Mouse (Mus musculus): ENCODE measurements around the gene Map1lc3b. TPM values are rescaled to one million over a fixed set of nuclear protein-coding genes. Genes with fewer than 3 reads are reported as not detected.
A peak's percentile ranks its signal among the peaks of the same experiment; 100 is the strongest.

The Map1lc3b gene
- 344 and 353 TPM in 2 replicates for polyA plus RNA-seq (2016; fragmentation: Nextera tagmentation; extraction: Ambion mirVana)

DNA sequence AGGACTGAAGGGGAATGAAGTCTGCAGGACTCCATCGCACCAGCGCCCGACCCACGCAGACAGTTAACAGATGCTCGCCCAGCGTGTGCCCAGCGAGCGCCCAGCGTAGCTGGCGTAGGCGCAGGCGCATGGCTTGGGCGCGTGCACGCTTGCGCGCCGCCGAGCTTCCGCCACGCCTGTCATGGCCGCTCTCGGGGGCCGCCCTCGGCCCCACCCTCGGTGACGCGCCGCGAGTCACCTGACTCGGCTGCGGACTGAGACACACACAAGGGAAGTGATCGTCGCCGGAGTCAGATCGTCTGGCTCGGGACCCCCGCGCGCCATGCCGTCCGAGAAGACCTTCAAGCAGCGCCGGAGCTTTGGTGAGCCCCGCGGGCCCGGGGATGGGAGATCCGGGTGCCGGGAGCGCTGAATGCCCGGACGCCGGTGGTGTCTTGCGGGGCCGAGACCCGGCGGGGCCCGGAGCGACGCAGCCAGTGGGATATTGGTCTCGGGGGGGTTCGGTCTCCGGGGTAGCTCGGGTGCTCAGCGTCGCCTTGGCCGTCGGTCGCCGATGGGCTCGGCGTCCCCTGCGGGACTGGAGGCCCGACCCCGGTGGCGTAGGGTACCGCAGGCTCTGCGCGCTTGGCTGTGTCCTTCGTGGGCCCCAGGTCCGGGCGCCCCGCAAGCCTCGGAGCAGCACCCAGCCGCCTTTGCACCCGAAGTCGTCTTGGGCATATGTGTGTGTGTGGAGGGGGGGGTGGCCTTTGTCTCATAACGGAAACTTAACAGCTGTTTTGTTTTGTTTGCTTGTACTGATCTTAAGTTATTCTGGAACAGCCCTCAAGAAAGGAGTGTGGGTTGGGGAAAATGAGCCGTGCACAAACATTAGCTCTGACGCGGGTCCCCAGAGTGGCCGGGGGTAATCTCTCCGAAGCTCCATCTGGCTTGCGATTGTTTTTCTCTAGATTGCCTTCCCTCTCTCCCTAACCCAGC is at the start of gene Map1lc3b:
TSS of gene Map1lc3b (plus strand) at position 159 of the 975 bp plus-strand sequence.
- H3K4me2 ChIP-seq (replicated peaks) = peak within 1 kb of the TSS; percentile 87
- no peaks in the 10 kb centered on the region for H3K27me3 ChIP-seq (replicated peaks)
- H3K9ac ChIP-seq = peak within 1 kb of the TSS; percentile 87
- WGBS = under 1% methylated on average over 94 of the region's 94 CpGs
- H3K4me1 ChIP-seq = peaks cover 26% of the 10 kb centered on the region
- H3K4me3 ChIP-seq = peak within 1 kb of the TSS; percentile 96
- peak within 1 kb of the TSS; percentile 50; the same call in 1 of the 2 replicates for H3K27ac ChIP-seq
- peak; percentile 92 for ATAC-seq (ENCODE audit: low FRiP score, low read depth)
- H3K36me3 ChIP-seq = peaks cover 23% of the 10 kb centered on the region
- no peaks in the 10 kb centered on the region for H3K9me3 ChIP-seq

DNA sequence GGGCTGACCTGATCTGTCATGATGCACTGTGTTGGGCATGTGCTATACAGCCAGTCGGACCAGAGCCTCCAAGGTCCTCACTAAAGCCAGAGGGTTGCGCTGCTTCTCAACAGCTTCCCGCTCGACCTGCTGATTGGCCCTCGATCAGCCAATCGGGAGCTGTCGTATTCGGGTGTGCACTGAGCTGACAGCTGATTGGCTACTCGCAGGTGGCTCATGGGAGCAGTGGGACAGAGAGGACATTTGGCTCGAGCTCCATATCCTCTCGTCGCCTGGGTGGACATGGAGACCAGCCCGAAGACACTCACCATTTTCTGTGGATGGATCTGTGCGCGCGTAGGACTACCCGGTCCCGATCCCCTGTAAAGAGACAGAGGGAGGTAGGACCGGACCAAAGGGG is 48.3 kb upstream of the Map1lc3b start:
- Histone ChIP-seq H3K9me3 (0 out of 2 replicates have a peak, but pooled peaks cover 3% of the 10 kb centered on the region), H3K4me1 (no peaks in the 10 kb centered on the region), H3K4me3 (no peak overlapping the region), H3K27ac (no peak overlapping the region), H3K9ac (no peak overlapping the region), H3K4me2 (replicated peaks) (no peak overlapping the region), H3K27me3 (replicated peaks) (no peaks in the 10 kb centered on the region), H3K36me3 (no peaks in the 10 kb centered on the region)
- no peak for ATAC-seq (ENCODE audit: low FRiP score, low read depth)
- WGBS = 84% methylated on average over 19 of the region's 19 CpGs

DNA sequence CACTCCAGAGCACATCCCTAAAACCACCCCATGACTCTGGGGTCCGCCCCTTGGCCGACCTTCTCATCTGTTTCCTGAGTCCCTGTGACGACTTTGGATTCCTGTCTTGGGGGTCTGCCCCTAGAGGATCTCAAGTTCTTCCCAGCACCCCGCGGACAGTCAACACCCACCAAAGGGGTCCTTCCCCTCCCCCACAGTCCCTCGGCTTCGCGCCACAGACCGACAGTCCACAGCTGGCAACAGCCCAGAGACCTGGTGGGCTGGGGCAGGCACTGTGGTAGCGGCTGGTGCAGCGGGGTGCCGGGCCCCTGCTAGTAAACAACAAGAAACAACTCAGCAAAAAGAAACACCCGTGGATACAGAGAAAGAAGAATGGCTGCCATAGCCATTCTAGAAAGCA is 47.3 kb upstream of the Map1lc3b start:
- ATAC-seq (ENCODE audit: low FRiP score, low read depth) = no peak
- no peak overlapping the region for H3K4me2 ChIP-seq (replicated peaks)
- H3K4me3 ChIP-seq = no peak overlapping the region
- no peak overlapping the region for H3K9ac ChIP-seq
- H3K4me1 ChIP-seq = no peaks in the 10 kb centered on the region
- H3K27ac ChIP-seq = no peak overlapping the region
- no peaks in the 10 kb centered on the region for H3K36me3 ChIP-seq
- 73% methylated on average over 13 of the region's 13 CpGs for WGBS
- H3K27me3 ChIP-seq (replicated peaks) = no peaks in the 10 kb centered on the region
- H3K9me3 ChIP-seq = 0 out of 2 replicates have a peak, but pooled peaks cover 3% of the 10 kb centered on the region

DNA sequence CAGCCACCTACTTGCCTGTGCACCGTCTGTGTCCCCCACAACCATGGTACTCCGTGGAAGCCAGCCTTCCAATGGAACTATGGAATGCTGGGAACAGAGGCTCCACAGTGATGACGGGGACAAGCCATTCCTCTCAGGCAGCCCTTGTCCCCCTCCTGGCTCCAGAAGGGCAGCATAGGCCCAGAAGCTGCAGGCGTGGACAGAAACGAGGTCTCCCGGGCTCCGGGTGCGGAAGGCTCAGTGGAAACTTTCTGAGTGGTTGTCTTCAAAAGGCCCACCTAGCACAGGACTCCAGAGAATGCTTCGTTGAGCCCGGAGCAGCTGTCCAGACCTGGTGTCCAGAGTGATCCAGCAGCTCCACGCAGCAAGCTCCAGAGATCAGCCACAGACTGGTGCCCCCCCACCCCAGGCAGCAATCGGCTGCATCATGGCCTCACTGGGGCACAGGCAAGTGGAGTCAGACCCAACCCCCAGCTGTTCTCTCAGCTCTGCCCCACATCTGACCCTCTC is 45.8 kb upstream of the Map1lc3b start, which contains the start of gene 1700018B08Rik:
TSS of gene 1700018B08Rik (minus strand) at position 45 of the 510 bp plus-strand sequence.
- Histone ChIP-seq H3K9me3 (0 out of 2 replicates have a peak, but pooled peaks cover 3% of the 10 kb centered on the region), H3K4me1 (no peaks in the 10 kb centered on the region), H3K4me3 (no peak within 1 kb of the TSS), H3K9ac (no peak within 1 kb of the TSS; the same call in 1 of the 2 replicates), H3K4me2 (replicated peaks) (no peak within 1 kb of the TSS), H3K27ac (no peak within 1 kb of the TSS), H3K27me3 (replicated peaks) (no peaks in the 10 kb centered on the region), H3K36me3 (0 out of 2 replicates have a peak, but pooled peaks cover under 1% of the 10 kb centered on the region)
- 80% methylated on average over 12 of the region's 12 CpGs for WGBS
- ATAC-seq (ENCODE audit: low FRiP score, low read depth) = no peak

DNA sequence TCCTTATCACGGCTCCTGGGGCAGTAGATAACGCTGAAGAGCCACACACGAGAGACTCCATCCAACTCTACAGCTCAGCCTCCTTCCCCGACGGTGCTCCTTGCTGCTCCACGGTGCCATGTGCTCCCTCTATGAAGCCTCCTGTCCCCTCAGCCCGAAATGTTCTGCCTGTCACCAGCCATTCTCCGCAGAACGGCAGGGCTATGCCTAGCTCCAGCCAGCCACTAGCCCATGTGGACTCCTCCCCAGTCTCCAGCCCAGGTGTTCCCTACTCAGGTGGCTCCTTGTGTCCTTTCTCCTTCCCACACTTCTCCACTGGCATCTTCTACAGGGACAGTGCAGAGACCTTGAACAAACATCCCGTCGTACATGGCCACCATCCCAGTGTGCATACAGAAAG is 45.2 kb upstream of the Map1lc3b start:
- H3K9ac ChIP-seq = no peak overlapping the region; the same call in 1 of the 2 replicates

DNA sequence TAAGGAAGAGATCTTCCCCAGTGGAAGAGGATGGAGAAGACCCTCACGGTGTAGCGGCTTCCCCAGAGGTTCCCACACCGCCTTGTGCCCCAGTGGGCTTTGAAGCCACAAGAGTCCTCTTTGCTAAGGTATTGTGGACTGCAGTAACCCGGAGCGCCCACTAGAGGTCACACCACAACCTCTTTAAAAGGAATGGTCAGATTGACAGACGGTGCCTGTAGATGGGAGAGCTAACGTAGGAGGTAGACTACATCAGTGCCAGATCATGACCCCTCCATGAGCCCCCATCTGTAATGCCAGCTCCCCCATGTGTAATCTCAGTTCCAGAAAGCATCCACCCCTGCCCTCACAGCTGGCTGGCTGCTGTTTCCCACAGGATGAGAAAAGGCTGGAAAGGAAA is 43.0 kb upstream of the Map1lc3b start:
- Histone ChIP-seq H3K27ac (no peak overlapping the region), H3K27me3 (replicated peaks) (no peaks in the 10 kb centered on the region), H3K4me1 (no peaks in the 10 kb centered on the region), H3K4me2 (replicated peaks) (no peak overlapping the region), H3K9ac (no peak overlapping the region), H3K9me3 (no peaks in the 10 kb centered on the region), H3K36me3 (peaks cover 24% of the 10 kb centered on the region), H3K4me3 (no peak overlapping the region)
- WGBS = 10% methylated on average over 7 of the region's 7 CpGs
- ATAC-seq (ENCODE audit: low FRiP score, low read depth) = no peak

More for the DNA sequence above, 45.2 kb upstream of the Map1lc3b start:
- no peaks in the 10 kb centered on the region for H3K4me1 ChIP-seq
- no peaks in the 10 kb centered on the region for H3K27me3 ChIP-seq (replicated peaks)
- no peak for ATAC-seq (ENCODE audit: low FRiP score, low read depth)
- H3K4me2 ChIP-seq (replicated peaks) = no peak overlapping the region
- 0 out of 2 replicates have a peak, but pooled peaks cover 3% of the 10 kb centered on the region for H3K9me3 ChIP-seq
- no peak overlapping the region for H3K27ac ChIP-seq
- peaks cover 6% of the 10 kb centered on the region for H3K36me3 ChIP-seq
- no peak overlapping the region for H3K4me3 ChIP-seq
- 80% methylated on average over 11 of the region's 11 CpGs for WGBS

DNA sequence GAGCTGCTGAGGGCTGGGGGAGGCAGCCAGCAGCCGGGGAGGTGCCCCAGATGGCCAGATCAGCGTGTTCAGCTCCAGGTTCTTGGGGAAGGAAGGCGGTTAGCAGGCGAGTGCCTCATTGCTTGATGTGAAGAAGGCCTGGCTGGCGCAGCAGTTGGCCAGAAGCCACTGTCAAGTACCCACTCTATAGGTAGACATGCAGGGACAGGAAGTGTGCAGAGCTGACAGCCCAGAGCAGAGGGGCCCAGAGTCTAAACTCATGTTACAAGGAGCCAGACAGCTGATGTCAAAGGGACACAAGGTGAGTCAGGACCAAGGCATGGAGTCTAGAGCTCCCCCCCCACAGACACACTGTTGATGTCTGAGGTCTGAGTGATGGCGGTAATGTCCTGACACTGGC is 40.1 kb upstream of the Map1lc3b start:
- WGBS = 92% methylated on average over 6 of the region's 6 CpGs
- ATAC-seq (ENCODE audit: low FRiP score, low read depth) = no peak
- Histone ChIP-seq H3K36me3 (peaks cover 52% of the 10 kb centered on the region), H3K27ac (no peak overlapping the region), H3K9ac (no peak overlapping the region), H3K27me3 (replicated peaks) (no peaks in the 10 kb centered on the region), H3K4me3 (no peak overlapping the region), H3K9me3 (no peaks in the 10 kb centered on the region), H3K4me1 (no peaks in the 10 kb centered on the region), H3K4me2 (replicated peaks) (no peak overlapping the region)

DNA sequence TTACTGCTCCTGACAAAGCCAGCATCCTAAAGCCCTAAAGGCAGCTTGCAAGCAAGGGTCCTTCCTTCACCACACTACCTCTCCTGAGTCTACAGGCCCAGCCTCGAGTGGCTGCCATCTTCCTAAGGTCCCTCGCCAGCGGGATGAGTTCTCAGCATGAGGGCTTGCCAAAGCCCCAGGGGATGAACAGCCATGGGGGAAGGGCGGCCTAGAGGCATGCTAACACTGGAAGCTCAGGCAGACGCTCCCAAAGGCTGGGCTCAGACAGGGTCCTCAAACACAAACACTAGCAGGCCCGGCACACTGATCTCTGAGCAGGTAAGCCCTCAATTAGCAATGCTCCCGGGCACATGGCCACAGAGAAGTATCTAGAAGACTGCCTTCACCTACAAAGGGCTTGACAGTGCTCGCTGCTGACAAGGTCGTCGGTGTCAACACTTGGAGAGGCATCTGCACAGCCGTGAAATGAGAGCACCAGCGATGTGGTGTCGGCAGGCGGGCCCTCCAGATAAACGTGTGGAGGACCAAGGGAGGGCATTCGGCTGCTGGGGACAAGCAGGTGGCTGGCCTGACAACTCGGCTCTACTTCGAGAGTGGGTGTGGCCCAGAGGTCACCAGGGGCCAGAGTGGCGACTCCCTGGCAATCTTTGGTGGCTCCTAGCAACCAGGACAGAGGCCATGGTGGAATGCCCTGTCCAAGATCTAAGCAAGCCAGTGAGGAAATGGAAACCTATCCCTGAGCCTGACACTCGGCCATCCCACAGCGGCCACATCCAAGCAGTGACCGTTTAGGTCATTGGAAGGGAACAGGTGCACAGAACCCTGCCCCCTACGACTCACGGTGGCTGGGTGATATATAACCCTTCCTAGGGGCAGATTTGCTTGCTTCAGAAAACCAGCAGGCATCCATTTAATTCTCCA is 38.8 kb upstream of the Map1lc3b start:
- Histone ChIP-seq H3K36me3 (peaks cover 52% of the 10 kb centered on the region), H3K4me2 (replicated peaks) (no peak overlapping the region), H3K9me3 (no peaks in the 10 kb centered on the region), H3K4me1 (no peaks in the 10 kb centered on the region), H3K9ac (no peak overlapping the region), H3K27me3 (replicated peaks) (no peaks in the 10 kb centered on the region), H3K4me3 (no peak overlapping the region), H3K27ac (no peak overlapping the region)
- no peak for ATAC-seq (ENCODE audit: low FRiP score, low read depth)
- 68% methylated on average over 24 of the region's 24 CpGs for WGBS

DNA sequence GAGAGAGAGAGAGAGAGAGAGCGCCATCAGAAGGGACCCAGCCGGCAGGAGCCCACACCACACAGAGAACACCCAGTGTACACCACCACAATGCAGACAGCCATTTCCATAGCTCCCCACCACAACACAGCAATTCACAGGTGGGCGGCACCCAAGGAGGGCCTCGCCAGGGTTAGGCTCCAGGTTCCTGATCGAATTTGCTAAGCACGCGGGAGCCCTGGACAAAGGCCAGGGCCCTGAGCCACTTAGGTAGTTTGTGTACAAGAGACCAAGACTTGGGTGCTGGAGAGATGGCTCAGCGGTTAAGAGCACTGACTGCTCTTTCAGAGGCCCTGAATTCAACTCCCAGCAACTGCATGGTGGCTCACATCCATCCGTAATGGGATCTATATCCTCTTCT is 37.7 kb upstream of the Map1lc3b start:
- ATAC-seq (ENCODE audit: low FRiP score, low read depth) = no peak
- Histone ChIP-seq H3K4me2 (replicated peaks) (no peak overlapping the region), H3K27ac (no peak overlapping the region), H3K9ac (no peak overlapping the region), H3K4me1 (no peaks in the 10 kb centered on the region), H3K27me3 (replicated peaks) (no peaks in the 10 kb centered on the region), H3K36me3 (peaks cover 52% of the 10 kb centered on the region), H3K9me3 (no peaks in the 10 kb centered on the region), H3K4me3 (no peak overlapping the region)
- 88% methylated on average over 9 of the region's 9 CpGs for WGBS

DNA sequence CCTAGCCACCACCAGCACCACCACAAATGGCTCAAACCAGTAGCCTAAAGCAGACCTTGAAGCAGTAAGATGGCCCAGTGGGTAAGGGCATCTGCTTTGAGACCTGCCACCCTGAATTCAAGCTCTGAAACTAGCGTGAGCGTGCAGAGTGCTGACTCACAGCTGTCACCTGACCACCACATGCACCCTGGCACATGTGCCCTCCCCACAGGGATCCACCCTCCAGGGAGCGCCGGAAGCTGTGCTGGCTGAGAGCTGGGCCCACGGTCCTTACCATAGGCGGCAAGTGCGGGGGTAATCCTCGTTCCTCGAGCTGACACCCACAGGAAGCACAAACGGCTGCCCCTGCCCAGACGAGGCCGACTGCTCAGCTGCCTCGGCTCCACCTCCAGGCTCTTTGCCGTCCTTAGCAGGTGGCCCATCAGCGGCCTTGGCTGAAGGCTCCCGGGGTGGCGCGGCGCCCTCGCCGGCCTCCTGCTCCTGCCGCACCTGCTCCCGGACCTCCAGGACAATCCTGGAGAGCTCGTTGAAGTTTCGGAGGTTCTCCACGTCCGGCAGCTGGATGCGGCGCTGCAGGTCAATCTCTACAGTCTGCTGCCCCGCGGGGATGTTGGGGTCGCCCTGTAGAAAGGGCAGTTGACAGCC is 36.2 kb upstream of the Map1lc3b start:
- WGBS = 95% methylated on average over 32 of the region's 32 CpGs
- Histone ChIP-seq H3K4me3 (no peak overlapping the region), H3K9ac (no peak overlapping the region), H3K4me1 (no peaks in the 10 kb centered on the region), H3K4me2 (replicated peaks) (no peak overlapping the region), H3K36me3 (peaks cover 60% of the 10 kb centered on the region), H3K27ac (no peak overlapping the region), H3K27me3 (replicated peaks) (no peaks in the 10 kb centered on the region), H3K9me3 (no peaks in the 10 kb centered on the region)
- ATAC-seq (ENCODE audit: low FRiP score, low read depth) = no peak

DNA sequence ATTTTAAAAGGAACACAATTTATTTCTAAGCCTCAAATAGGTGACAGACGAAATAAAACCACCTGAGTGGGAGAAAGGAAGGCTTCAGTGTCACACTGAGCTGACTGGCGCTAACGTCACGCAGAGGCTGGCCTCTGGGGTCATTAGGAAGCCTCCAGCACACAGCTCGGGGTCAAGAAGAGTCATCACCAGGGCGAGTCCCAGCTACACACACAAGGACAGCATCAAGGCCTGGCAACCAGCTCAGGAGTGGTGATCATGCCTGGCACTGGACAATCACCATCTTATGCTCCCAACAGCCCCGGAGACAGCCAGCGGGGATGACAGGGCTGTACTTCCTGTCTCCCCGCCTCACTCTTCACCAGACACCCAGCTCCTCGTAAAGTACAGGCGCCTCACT is 32.4 kb upstream of the Map1lc3b start:
- 89% methylated on average over 11 of the region's 11 CpGs for WGBS
- no peaks in the 10 kb centered on the region for H3K4me1 ChIP-seq
- peaks cover 44% of the 10 kb centered on the region for H3K36me3 ChIP-seq
- no peak overlapping the region for H3K4me3 ChIP-seq
- no peak overlapping the region for H3K27ac ChIP-seq
- no peaks in the 10 kb centered on the region for H3K9me3 ChIP-seq
- H3K27me3 ChIP-seq (replicated peaks) = no peaks in the 10 kb centered on the region
- ATAC-seq (ENCODE audit: low FRiP score, low read depth) = no peak
- no peak overlapping the region for H3K4me2 ChIP-seq (replicated peaks)
- H3K9ac ChIP-seq = no peak overlapping the region
